Mouse (Mus musculus) limb, embryonic 10.5 days (tissue): ENCODE results near the gene Mrtfa. TPM values are rescaled to one million over a fixed set of nuclear protein-coding genes. Genes with fewer than 3 reads are reported as not detected.
A peak's percentile ranks its signal among the peaks of the same experiment; 100 is the strongest.

Source experiments
- DNase-seq: peaks from one replicate; pipeline ENCODE4 v3.0.0-alpha.2; 2017; ENCODE audit warnings: low spot score
- H3K27ac ChIP-seq: fragments of 300-500 bp; sonication (generic); 2 replicates; pipeline ENCODE4 v1.5.1; 2016; ENCODE audit warnings: mild to moderate bottlenecking
- H3K27me3 ChIP-seq: fragments of 300-500 bp; sonication (generic); 2 replicates; pipeline ENCODE4 v1.6.1; 2016; ENCODE audit warnings: low read depth, mild to moderate bottlenecking; ENCODE audit not compliant: poor library complexity, severe bottlenecking
- H3K36me3 ChIP-seq: fragments of 300-500 bp; sonication (generic); 2 replicates; pipeline ENCODE4 v1.6.1; 2016; ENCODE audit warnings: mild to moderate bottlenecking, moderate library complexity
- H3K4me1 ChIP-seq: fragments of 300-500 bp; sonication (generic); 2 replicates; pipeline ENCODE4 v1.6.1; 2016
- H3K4me3 ChIP-seq: fragments of 300-500 bp; sonication (generic); 2 replicates; pipeline ENCODE4 v1.5.1; 2016; ENCODE audit warnings: mild to moderate bottlenecking, moderate library complexity
- H3K9me3 ChIP-seq: fragments of 300-500 bp; sonication (generic); replicated peaks from 2 replicates; pipeline ENCODE4 v1.6.1; 2016; ENCODE audit warnings: mild to moderate bottlenecking
- WGBS: fragments of 180-500 bp; shearing (Covaris S2); methylation state at CpG from one replicate; pipeline ENCODE4 v1.1.7; 2016; 5-methylcytosine and 5-hydroxymethylcytosine counted together
- polyA plus RNA-seq: library from polyadenylated mRNA; unstranded; fragments of >200 nt; fragmentation: Nextera tagmentation; extraction: Ambion mirVana; gene quantifications from 2 replicates; pipeline ENCODE4 v1.2.1, GENCODE M21; 2016

The Mrtfa gene
- polyA plus RNA-seq, 1 experiment from 2014 or later = 24.9 TPM

GRCm38 (mm10) chr15:81042276-81042931 lies 148.2 kb downstream of the Mrtfa start:
- Histone ChIP-seq H3K4me3 (no peak overlapping the region), H3K36me3 (peaks cover 12% of the 10 kb centered on the region), H3K9me3 (no peaks in the 10 kb centered on the region), H3K4me1 (peaks cover 13% of the 10 kb centered on the region), H3K27me3 (no peaks in the 10 kb centered on the region), H3K27ac (no peak overlapping the region)
- DNase-seq = peak; percentile 52
- 64% methylated on average over 13 of the region's 13 CpGs for WGBS

- no peak for DNase-seq
- no peak overlapping the region for H3K4me3 ChIP-seq
- 75% methylated on average over 4 of the region's 4 CpGs for WGBS
- no peaks in the 10 kb centered on the region for H3K27me3 ChIP-seq
- peaks cover 12% of the 10 kb centered on the region for H3K36me3 ChIP-seq
- no peaks in the 10 kb centered on the region for H3K9me3 ChIP-seq
- no peak overlapping the region for H3K27ac ChIP-seq
- H3K4me1 ChIP-seq = peaks cover 13% of the 10 kb centered on the region
These were observed 148.8 kb downstream of the Mrtfa start for GRCm38 (mm10) chr15:81041767-81042166.

- Histone ChIP-seq H3K27me3 (no peaks in the 10 kb centered on the region), H3K4me3 (no peak overlapping the region), H3K9me3 (no peaks in the 10 kb centered on the region), H3K36me3 (no peaks in the 10 kb centered on the region), H3K4me1 (peaks cover 39% of the 10 kb centered on the region), H3K27ac (no peak overlapping the region)
- no peak for DNase-seq
- WGBS = 93% methylated on average over 5 of the region's 5 CpGs
These were observed 152.1 kb downstream of the Mrtfa start for GRCm38 (mm10) chr15:81038419-81038818.

DNA sequence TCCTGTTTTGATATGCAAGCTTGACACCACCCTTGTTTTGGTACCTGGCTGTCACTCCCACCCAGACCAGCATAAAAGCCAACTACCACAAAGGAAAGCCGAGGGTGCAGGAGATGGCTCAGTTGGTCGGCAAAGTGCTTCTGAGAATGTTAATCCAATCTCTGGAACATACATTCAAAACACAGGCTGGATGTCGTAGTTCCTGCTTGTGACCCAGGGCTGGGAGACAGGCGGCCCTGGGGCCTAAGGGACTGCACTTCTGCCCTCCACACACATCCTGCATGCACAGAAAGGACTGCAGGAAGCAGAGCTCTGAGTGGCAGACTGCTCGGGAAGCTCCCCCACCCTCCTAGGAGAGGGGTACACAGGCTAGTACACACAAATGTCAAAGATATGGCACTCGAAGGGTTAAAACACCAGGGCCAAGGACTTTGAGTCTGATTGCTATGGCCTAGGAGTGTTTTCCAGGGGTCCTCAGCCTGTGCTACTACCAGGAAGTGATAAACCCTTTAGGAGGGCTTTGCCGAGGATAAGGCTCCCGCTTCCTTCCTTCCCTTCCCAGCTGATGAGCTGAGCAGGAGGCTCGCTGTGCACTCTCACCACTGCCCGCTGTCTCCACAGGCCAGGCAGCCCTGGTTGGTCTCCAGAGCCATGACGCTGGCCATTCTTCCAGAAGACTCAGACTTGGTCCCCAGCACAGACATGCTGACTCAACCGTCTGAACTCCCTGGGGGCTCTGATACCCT lies 155.0 kb downstream of the Mrtfa start:
- no peak overlapping the region for H3K4me3 ChIP-seq
- H3K27me3 ChIP-seq = no peaks in the 10 kb centered on the region
- WGBS = 69% methylated on average over 12 of the region's 12 CpGs
- no peaks in the 10 kb centered on the region for H3K36me3 ChIP-seq
- H3K9me3 ChIP-seq = no peaks in the 10 kb centered on the region
- peaks cover 43% of the 10 kb centered on the region for H3K4me1 ChIP-seq
- DNase-seq = no peak
- H3K27ac ChIP-seq = peak overlapping the region; percentile 61

- H3K27me3 ChIP-seq = no peaks in the 10 kb centered on the region
- no peaks in the 10 kb centered on the region for H3K36me3 ChIP-seq
- H3K9me3 ChIP-seq = no peaks in the 10 kb centered on the region
- 80% methylated on average over 6 of the region's 6 CpGs for WGBS
- no peak overlapping the region for H3K4me3 ChIP-seq
- H3K4me1 ChIP-seq = peaks cover 43% of the 10 kb centered on the region
- peak overlapping the region; percentile 36 for H3K27ac ChIP-seq
- DNase-seq = no peak
These were observed 156.4 kb downstream of the Mrtfa start for GRCm38 (mm10) chr15:81034119-81034518.

GRCm38 (mm10) chr15:81032941-81033629 lies 157.5 kb downstream of the Mrtfa start:
- H3K27me3 ChIP-seq = no peaks in the 10 kb centered on the region
- no peaks in the 10 kb centered on the region for H3K9me3 ChIP-seq
- 53% methylated on average over 9 of the region's 9 CpGs for WGBS
- no peak overlapping the region for H3K4me3 ChIP-seq
- peaks cover 44% of the 10 kb centered on the region for H3K4me1 ChIP-seq
- DNase-seq = no peak
- no peaks in the 10 kb centered on the region for H3K36me3 ChIP-seq
- no peak overlapping the region; the same call in none of the 2 replicates for H3K27ac ChIP-seq

DNA sequence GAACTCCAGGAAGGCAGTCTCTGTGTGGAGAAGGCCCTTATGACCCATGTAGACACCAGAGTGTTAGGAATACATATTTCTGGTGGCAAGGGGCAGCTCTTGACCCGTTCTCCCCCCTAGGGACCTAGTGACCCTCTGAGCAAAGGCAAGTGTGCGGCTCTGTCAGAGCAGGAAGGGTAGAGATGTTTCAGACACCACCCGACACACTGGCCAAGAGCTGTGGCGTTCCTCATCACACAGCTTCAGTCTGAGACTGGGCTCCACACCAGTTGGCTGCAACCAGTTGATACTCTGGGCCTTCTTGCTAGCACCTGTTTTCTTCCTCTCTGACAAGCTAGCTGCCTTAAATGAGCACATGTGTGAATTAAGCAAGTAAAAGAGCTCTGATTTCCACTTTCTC lies 158.9 kb downstream of the Mrtfa start:
- Histone ChIP-seq H3K36me3 (no peaks in the 10 kb centered on the region), H3K4me3 (no peak overlapping the region), H3K27me3 (no peaks in the 10 kb centered on the region), H3K9me3 (no peaks in the 10 kb centered on the region), H3K27ac (peak overlapping the region; percentile 42; the same call in 1 of the 2 replicates), H3K4me1 (peaks cover 59% of the 10 kb centered on the region)
- WGBS = 88% methylated on average over 4 of the region's 4 CpGs
- DNase-seq = no peak

DNA sequence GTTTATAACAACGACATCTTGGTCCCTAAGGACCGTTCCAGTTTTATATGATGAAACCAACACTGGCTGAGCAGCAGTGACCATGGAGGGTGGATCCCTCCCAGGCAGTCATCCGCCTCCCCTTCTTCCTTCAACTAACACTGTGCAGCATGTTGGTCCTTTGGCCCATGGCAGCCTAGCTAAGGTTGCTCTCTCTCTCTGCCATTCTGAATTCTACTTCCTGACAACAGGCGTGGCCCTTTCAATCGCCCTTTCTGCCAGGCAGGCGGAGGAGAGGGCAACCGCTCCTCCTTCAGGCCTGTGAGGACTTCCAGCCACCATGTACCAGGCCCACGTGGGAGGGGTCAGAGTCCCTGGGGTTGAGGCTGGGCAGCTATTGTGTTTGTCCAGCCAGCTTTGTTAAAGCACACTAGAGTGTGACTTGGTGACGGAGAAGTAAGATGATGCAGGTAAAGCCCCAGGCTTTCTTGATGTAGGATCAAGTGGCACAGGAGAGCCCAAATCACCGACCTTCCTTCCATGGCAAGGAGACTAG lies 159.6 kb downstream of the Mrtfa start:
- 86% methylated on average over 10 of the region's 10 CpGs for WGBS
- no peaks in the 10 kb centered on the region for H3K9me3 ChIP-seq
- no peaks in the 10 kb centered on the region for H3K36me3 ChIP-seq
- H3K27me3 ChIP-seq = no peaks in the 10 kb centered on the region
- H3K4me3 ChIP-seq = no peak overlapping the region
- H3K4me1 ChIP-seq = peaks cover 65% of the 10 kb centered on the region
- 0 out of 2 replicates have a peak overlapping the region, but pooled peaks have one; percentile 5 for H3K27ac ChIP-seq
- DNase-seq = no peak

DNA sequence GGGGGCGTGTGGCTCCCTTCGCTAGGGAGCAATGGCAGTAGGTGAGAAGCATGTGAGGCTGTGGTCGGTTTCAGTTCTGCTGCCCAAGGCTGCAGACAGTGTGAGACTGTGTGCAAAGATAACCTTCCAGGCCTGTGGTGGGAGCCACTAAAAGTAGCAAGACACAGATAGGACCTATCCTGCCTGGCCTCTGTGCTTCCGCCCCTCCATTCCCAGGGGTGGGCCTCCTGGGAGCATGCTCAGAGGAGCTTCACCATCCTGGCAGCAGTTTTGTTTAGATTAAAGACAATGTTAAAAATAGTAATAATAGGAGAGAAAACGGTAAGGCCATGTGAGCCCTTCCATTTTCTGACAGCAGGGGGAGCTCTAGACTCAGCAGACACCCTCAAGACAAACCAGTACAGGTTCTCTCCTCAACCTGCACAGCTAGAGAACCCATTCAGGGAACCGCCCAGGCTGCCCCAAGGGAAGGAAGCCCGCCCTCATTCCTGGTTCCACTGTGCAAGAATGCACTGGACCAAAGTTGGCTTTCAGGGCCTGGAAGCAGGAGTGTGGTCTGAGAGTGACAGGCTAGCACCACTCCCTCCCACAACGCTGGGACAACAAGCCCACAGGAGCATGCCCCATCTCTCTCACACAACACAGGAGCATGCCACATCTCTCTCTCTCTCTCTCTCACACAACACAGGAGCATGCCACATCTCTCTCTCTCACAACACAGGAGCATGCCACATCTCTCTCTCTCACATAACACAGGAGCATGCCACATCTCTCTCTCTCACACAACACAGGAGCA lies 163.0 kb downstream of the Mrtfa start:
- WGBS = 40% methylated on average over 8 of the region's 8 CpGs
- Histone ChIP-seq H3K4me1 (peaks cover 33% of the 10 kb centered on the region), H3K27me3 (no peaks in the 10 kb centered on the region), H3K36me3 (peaks cover under 1% of the 10 kb centered on the region; the same call in 1 of the 2 replicates), H3K27ac (no peak overlapping the region), H3K9me3 (no peaks in the 10 kb centered on the region), H3K4me3 (no peak overlapping the region)
- peak; percentile 84 for DNase-seq

DNA sequence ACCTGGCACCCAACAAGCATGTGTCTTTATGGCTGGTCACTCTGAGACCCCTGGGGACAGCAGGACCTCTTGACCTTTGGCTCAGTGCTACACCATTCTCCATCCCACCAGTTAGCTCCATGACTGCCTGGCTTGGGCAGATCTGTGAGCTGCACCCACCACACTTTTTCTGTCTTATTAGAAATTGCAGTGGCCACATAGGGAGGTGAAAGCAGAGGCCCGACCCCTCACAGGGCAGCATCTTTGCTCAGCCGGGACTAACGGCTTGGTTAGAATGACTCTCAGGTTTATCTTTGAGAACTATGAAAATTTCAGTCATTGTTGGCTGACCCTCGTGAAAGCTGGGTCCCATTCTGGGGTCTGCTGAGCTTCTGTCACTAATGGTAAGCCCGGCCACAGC lies 163.7 kb downstream of the Mrtfa start:
- H3K36me3 ChIP-seq = peaks cover 7% of the 10 kb centered on the region
- no peak for DNase-seq
- H3K4me1 ChIP-seq = peaks cover 32% of the 10 kb centered on the region
- no peak overlapping the region for H3K4me3 ChIP-seq
- H3K27ac ChIP-seq = no peak overlapping the region; the same call in 1 of the 2 replicates
- H3K9me3 ChIP-seq = no peaks in the 10 kb centered on the region
- no peaks in the 10 kb centered on the region for H3K27me3 ChIP-seq
- WGBS = 82% methylated on average over 5 of the region's 5 CpGs

DNA sequence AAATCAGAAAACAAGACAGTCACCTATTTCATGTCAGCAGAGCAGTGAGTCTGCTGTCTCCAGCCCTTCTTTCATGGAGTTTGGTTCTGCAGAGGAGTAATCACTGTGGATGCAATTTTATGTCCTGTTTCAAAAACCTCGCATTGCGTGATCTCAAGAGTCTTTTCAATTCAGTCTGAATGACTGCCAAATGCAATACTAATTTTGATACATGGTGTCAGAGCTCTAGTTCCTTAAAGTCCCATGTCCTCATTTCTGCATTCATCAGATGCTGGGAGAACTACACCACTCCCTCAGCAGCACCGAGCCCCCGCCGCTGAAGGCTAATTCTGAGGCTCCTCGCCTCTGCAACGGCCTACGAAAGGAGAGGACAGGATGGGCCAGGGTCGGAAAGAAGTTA lies 166.7 kb downstream of the Mrtfa start:
- no peaks in the 10 kb centered on the region for H3K9me3 ChIP-seq
- WGBS = 93% methylated on average over 9 of the region's 9 CpGs
- no peak overlapping the region for H3K27ac ChIP-seq
- peaks cover 37% of the 10 kb centered on the region for H3K36me3 ChIP-seq
- no peak for DNase-seq
- no peak overlapping the region for H3K4me3 ChIP-seq
- peaks cover 24% of the 10 kb centered on the region for H3K4me1 ChIP-seq
- no peaks in the 10 kb centered on the region for H3K27me3 ChIP-seq

- no peak overlapping the region for H3K4me3 ChIP-seq
- WGBS = 82% methylated on average over 7 of the region's 7 CpGs
- no peak for DNase-seq
- H3K9me3 ChIP-seq = no peaks in the 10 kb centered on the region
- H3K27me3 ChIP-seq = no peaks in the 10 kb centered on the region
- H3K27ac ChIP-seq = no peak overlapping the region
- peaks cover 51% of the 10 kb centered on the region for H3K36me3 ChIP-seq
- H3K4me1 ChIP-seq = peaks cover 16% of the 10 kb centered on the region
These were observed 168.1 kb downstream of the Mrtfa start for GRCm38 (mm10) chr15:81022437-81022836.
